Mouse (Mus musculus) testis, adult 10 weeks (tissue): ENCODE data around the gene Dock3. TPM values are rescaled to one million over a fixed set of nuclear protein-coding genes. Genes with fewer than 3 reads are reported as not detected.

Experiments
- polyA plus RNA-seq: library from polyadenylated mRNA; stranded (reverse); fragments of 350-450 nt; fragmentation: Illumina TruSeq; extraction: RNeasy Lipid Tissue Mini Kit (QIAGEN cat#74804); gene quantifications from one replicate; pipeline ENCODE4 v1.2.3, GENCODE M21; 2014; ENCODE audit warnings: low read depth, low replicate concordance

Gene Dock3
- polyA plus RNA-seq = 21.1 TPM

DNA sequence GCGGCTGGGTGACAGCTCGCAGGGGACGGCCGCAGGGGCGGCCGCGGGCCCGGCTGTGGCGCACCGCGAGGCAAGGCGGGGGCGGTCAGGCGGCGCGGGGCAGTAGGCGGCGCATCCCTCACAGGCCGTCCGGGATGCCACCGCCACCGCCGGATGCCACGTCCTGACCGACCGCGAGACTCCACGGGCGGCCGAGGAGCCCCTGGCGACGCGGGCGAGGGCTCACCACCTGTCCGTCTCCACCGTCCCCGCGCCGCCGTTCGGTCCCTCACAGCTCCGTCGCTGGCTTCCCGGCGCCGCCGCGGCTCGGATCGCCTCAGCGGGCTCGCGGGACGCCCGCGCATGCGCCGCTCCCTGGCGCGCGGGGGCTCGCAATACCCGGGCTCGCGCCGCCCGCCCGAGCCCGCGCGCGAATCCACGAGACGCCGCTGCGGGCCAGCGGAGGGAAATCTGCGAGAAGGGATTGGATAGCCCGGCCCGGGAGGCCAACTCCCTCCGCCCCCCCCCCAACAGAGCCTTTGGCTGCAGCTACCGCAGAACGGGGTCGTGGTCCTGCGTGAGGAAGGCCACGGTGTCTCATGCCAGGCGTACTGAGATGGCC is at the start of gene Dock3:
TSS of gene Dock3 (minus strand) at position 371 of the 601 bp plus-strand sequence.

DNA sequence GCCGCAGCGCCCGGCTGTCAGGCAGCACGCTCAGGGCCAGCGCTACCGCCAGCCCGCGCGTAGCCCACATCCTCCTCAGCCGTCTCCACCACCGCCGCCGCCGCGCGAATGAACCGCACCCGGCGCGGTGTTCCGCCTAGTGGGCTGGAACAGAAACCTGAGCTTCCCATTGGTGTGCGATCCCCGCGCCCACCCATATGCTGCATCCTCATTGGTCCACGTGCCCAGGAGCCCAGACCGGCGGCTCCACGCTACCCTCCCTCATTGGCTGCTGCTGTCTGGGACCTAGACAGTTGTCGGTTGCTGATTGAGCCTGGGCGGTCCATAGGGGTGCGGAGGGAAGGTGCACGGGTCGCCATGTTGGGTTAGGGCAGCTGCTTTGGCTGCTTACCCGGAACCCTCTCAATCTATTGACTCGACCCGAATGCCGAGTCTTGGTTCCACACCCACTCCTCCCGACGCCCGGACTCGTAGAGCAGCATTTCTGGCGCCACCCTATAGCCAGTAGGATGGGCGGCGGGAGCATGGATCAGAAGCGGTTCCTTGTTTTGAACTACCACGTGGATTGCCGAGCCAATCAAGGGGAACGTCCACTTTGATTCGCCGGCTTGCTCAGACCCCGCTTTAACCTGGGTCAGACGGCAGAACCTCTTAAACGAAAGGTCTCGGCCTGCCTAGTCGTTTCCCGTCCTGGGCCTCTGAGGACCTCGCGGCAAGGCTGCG is 339.7 kb downstream of the Dock3 start, which contains the start of gene Manf:
TSS of gene Manf (minus strand) at position 151 of the 723 bp plus-strand sequence.

DNA sequence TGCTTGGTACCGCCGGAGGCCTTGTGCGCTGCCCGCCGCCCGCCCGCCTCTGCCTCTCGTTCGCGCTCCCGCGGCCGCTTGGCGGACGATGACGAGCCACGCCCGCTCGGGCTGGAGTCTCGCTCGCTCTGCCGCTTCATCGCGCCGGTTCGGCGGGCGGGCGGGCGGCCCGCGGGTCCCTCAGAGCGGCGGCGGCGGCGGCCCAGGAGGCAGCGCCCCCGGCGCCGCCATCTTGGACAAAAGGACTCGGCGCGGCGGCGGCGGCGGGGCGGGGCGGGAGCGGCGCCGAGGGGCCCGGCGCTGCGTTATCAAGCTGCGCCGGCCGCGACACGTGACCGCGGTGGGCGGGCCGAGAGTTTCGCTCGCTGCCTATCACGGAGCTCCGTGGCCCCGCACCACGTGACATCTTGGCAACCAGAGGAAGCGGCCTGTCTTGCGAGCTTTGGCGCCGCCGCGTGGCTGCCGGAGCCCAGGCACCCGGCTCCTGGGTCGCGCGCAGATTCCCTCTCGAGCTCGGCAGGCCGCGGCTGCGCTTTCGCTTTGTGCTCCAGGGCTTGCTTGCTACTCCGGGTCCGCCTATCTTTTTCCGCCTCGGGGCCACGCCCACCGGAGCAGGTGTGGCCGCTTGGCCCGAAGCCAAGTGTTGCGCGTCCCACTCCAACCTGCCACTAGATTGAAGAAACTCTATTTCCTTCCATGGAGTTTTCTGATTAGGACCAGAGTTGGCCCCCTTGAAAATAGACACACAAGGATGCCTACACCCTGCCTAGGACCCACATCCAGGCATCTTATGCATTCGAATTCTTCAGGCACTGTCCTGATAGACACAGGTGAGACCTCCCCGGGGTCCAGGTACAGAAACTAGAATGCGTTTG is 344.6 kb downstream of the Dock3 start, which contains the start of gene Rbm15b:
TSS of gene Rbm15b (minus strand) at position 601 of the 875 bp plus-strand sequence.

Other genes starting within 250 kb of the Dock3 start
- 1.5 TPM for gene Mapkapk3, start 58.0 kb upstream of the Dock3 start, polyA plus RNA-seq
- 0.15 TPM for gene Cish, start 64.1 kb upstream of the Dock3 start, polyA plus RNA-seq
- 5.6 TPM for gene Hemk1, start 106.4 kb upstream of the Dock3 start, polyA plus RNA-seq
- gene 6430571L13Rik, start 108.7 kb upstream of the Dock3 start, polyA plus RNA-seq = 0.15 TPM
- gene Cacna2d2, start 167.7 kb upstream of the Dock3 start, polyA plus RNA-seq = 0.48 TPM